Mouse (Mus musculus) forelimb bud, embryonic 11.5 days (tissue): ENCODE measurements at regions not wholly inside any gene's neighbourhood (a gene's known extent, or its start where the extent isn't known, plus 50 kb on each side); places are given as distances from the start of the nearest gene placed in this dataset.

ENCODE experiments used
- DNase-seq: peaks from one replicate; pipeline ENCODE4 v3.0.0-alpha.2; 2012; ENCODE audit warnings: low read depth, low spot score

- no peak for DNase-seq
Observed at GRCm38 (mm10) chr8:24287861-24288260, 437.8 kb downstream of the Adam3 start.

- DNase-seq = no peak
Observed at GRCm38 (mm10) chr8:24284966-24285365, 440.7 kb downstream of the Adam3 start.

- no peak for DNase-seq
Observed at GRCm38 (mm10) chr8:24283901-24284405, 441.7 kb downstream of the Adam3 start.

GRCm38 (mm10) chr8:24280296-24280695 is 445.4 kb downstream of the Adam3 start:
- no peak for DNase-seq

- DNase-seq = no peak
Observed at GRCm38 (mm10) chr8:24278391-24278790, 447.3 kb downstream of the Adam3 start.

- no peak for DNase-seq
Observed at GRCm38 (mm10) chr8:24261359-24261758, 464.3 kb downstream of the Adam3 start.

GRCm38 (mm10) chr8:24258622-24259021 is 467.0 kb downstream of the Adam3 start:
- DNase-seq = no peak

GRCm38 (mm10) chr8:24242211-24242610 is 483.4 kb downstream of the Adam3 start:
- DNase-seq = no peak

GRCm38 (mm10) chr8:24240211-24240983 is 485.3 kb downstream of the Adam3 start:
- DNase-seq = no peak

- no peak for DNase-seq
Observed at GRCm38 (mm10) chr8:24234981-24235380, 490.7 kb downstream of the Adam3 start.

- DNase-seq = no peak
Observed at GRCm38 (mm10) chr8:24228148-24228547, 497.5 kb downstream of the Adam3 start.

- DNase-seq = no peak
Observed at GRCm38 (mm10) chr8:24227331-24228072, 498.1 kb downstream of the Adam3 start.

- no peak for DNase-seq
Observed at GRCm38 (mm10) chr8:24220222-24220621, 505.4 kb downstream of the Adam3 start.

GRCm38 (mm10) chr8:24216655-24217054 is 509.0 kb downstream of the Adam3 start:
- no peak for DNase-seq

- no peak for DNase-seq
Observed at GRCm38 (mm10) chr8:24215510-24216138, 510.0 kb downstream of the Adam3 start.

- DNase-seq = no peak
Observed at GRCm38 (mm10) chr8:24214315-24214714, 511.3 kb downstream of the Adam3 start.

- DNase-seq = no peak
Observed at GRCm38 (mm10) chr8:24212216-24213200, 513.1 kb downstream of the Adam3 start.

- DNase-seq = no peak
Observed at GRCm38 (mm10) chr8:24211091-24211490, 514.6 kb downstream of the Adam3 start.
